Mouse (Mus musculus) adipocyte (in vitro differentiated cells): ENCODE measurements around the gene Peg3.

Experiments used
- DNase-seq: peaks from one replicate; pipeline ENCODE4 v3.0.0-alpha.2; 2016; ENCODE audit warnings: low spot score

Peg3 gene

DNA sequence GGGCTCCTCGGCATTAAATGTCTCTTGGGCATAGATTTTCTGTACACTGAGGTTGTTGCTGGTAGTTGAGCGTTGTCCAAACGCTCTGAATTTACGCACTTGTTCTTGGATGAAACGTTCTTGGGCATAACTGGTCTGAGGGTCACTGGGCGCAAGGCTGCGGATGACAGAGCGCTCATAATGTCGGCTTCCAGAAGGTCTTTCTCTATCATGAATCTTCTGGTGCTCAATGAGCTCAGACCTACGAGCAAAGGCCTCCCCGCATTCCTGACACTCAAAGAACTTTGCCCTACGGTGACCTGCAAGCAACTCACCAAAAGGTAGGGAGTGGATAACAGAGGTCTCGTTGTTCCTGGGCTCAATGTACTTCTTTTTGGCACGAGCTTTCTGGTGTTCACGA lies 20.8 kb downstream of the Peg3 start:
- no peak for DNase-seq

DNA sequence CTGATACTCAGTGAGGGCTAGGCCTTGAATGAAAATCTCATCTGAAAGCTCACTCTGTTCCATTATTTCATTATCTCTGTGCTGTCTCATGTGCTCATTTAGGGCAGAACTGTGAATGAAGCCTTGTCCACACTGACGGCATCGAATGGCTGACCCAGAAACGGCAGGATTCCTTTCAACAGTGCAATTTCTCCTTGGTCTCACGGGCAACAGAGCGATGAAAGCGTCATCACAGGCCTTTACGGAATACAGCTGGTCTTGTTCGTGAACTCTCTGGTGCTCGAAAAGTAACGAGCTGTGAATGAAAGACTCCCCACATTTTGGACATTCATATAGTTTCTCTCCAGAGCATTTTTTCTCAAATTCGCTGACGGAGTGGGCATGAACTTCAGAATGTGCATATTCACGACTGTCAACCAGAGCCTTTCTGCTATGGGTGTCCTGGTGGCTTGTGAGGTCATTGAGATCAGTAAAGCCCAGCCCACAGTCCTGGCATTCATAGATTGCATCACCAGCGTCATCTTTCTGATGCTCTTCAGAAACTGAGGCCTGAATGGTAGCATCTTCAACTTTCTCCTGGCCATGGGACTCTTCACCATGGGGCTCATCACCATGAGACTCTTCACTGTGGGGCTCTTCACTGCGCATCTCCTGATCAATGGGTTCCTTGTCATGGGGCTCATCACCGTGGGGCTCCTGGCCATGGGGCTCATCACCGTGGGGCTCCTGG lies 21.6 kb downstream of the Peg3 start:
- DNase-seq: no peak

GRCm38 (mm10) chr7:6707416-6708015 lies 22.7 kb downstream of the Peg3 start:
- DNase-seq: no peak

- DNase-seq: no peak
These were observed 31.0 kb downstream of the Peg3 start for GRCm38 (mm10) chr7:6699230-6699629.

GRCm38 (mm10) chr7:6696241-6697045 lies 33.8 kb downstream of the Peg3 start, which contains the start of gene Zim1:
TSS of gene Zim1 (minus strand) at chr7:6696450.
- no peak for DNase-seq

DNA sequence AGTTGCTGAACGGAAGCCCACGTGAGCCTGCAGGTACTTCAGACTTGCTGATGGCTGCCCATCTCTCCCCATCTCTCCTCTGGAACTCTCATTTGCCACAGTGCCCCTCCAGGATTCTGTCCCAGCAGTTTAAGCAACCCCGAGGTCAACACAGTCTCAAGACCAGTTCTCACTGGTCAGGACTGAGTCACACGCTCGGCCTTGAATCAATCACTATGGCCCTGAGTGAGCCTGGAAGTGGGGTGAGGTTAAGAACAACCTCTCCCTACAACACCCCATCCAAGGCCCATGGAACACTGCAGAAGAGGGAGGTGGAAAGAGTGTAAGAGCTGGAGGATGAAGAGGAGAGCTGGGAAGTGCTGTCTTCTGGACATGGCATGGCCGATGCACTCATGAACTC lies 44.7 kb downstream of the Peg3 start:
- DNase-seq: no peak

GRCm38 (mm10) chr7:6666726-6667125 lies 63.5 kb downstream of the Peg3 start:
- no peak for DNase-seq

GRCm38 (mm10) chr7:6663430-6663829 lies 66.8 kb downstream of the Peg3 start:
- no peak for DNase-seq

DNA sequence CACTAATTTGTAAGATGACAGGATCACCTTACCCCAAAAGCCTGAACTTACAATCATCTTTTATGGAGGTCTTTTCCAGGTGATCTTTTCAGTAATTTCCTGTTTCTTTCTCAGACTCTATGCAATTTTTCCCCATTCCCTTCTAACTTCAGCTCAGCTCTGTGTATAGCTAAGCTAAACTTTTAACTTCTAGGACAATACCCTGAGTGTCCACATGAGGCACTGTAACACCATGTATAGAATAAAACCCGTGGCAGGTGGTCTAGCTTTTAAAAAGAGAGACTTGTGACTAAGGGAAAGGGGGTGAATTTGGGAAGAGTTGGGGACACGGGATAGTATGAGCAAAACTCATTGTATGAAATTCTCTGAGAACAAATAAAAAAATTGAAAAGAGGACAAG lies 70.6 kb downstream of the Peg3 start:
- peak; percentile 14 for DNase-seq

GRCm38 (mm10) chr7:6658606-6659005 lies 71.6 kb downstream of the Peg3 start:
- no peak for DNase-seq
